Mouse (Mus musculus): ENCODE measurements around the gene Coq8b.

Coq8b gene

DNA sequence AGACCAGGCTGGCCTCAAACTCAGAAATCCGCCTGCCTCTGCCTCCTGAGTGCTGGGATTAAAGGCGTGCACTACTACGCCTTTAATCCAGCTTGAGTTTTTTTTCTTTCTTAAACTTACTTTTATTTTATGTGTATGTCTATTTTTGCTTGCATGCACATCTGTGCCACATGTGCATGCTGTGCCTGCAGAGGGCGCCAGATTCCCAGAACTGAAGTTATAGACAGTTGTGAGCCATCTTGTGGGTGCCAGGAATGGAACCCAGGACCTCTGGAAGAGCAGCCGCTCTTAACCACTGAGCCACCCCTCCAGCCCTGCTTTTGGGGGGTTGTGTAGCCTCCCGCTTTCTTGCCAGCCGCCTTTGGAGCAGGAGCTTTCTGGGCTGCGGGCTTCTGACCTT is 38.6 kb downstream of the Coq8b start:
- DNase-seq (ENCODE audit: low read depth, low spot score) = no peak

DNA sequence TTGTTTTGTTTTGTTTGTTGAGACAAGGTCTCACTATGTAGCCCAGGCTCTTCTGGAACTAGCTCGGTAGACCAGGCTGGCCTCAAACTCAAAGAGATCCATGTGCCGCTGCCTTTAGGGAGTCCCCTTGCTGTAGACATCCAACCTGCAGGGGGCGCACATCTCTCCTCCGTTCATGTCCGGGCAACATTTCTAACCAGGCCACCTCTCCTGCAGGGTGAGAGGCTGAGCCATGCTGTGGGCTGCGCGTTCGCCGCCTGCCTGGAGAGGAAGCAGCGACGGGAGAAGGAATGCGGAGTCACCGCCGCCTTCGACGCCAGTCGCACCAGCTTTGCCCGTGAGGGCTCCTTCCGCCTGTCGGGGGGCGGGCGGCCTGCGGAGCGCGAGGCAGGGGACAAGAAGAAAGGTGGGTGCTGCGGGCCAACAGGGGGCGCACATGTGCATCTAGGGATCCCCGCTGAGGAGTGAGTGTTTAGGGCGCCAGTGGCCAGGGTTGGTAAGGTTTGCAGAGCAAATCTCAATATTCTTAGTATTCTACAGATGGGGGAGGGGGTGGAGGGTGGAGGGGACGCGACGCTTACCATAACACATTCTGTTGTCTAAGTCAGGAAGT is 41.0 kb downstream of the Coq8b start:
- DNase-seq (ENCODE audit: low read depth, low spot score) = peak; percentile 87

DNA sequence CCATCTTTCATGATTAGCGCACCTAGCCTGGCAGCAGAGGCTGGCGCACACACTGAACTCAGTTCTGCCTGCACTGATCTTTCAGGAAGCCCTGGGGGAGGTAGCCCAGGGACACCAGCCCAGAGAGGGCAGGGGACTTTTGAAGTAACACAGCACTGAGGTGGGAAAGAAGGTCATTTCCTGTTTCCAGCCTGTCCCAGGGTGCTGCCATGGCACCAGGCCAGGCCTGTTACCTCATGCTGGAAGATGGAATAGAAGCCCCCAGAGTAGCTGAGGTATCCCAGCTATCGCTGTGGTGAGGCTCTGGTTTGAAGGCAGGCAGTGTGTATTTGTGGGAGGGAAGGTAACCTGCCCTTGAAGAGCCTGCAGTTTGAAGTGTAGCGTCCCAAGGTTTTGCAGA is 42.1 kb downstream of the Coq8b start:
- no peak for DNase-seq (ENCODE audit: low read depth, low spot score)

DNA sequence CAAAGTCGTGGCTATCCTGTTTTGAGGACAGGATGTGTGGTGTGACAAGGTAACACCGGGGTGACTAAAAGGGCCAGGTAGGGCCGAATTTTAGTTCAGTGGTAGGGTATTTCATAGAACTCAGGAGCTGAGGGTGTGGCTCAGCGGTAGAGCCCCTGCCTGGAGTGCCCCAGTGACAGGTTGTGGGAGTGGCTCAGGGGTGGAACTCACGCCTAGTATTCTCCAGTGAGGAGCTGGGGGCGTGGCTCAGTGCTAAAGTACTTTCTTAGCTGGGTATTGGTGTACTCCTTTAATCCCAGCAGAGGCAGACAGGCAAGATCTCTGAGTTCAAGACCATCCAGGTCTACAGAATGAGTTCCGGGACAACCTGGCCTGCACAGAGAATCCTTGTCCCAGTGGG is 43.2 kb downstream of the Coq8b start:
- DNase-seq (ENCODE audit: low read depth, low spot score) = no peak

DNA sequence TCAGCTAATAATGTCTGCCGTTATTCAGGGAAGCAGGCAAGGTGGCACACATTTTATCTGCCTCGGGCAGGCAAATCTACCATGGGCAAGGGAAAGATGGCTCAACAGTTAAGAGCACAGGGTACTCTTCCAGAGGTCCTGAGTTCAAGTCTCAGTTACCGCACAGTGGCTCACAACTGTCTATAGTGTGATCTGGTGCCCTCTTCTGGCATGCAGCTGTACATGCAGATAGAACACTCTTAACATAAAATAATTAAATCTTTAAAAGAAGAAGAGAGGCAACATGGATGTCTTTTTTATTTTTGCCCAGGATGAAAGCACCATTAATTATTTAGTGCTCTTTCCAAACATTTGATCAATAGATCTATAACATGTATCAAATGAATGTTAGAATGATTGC is 44.4 kb downstream of the Coq8b start:
- DNase-seq (ENCODE audit: low read depth, low spot score) = no peak

GRCm38 (mm10) chr7:27281717-27282116 is 48.9 kb downstream of the Coq8b start:
- no peak for DNase-seq (ENCODE audit: low read depth, low spot score)

DNA sequence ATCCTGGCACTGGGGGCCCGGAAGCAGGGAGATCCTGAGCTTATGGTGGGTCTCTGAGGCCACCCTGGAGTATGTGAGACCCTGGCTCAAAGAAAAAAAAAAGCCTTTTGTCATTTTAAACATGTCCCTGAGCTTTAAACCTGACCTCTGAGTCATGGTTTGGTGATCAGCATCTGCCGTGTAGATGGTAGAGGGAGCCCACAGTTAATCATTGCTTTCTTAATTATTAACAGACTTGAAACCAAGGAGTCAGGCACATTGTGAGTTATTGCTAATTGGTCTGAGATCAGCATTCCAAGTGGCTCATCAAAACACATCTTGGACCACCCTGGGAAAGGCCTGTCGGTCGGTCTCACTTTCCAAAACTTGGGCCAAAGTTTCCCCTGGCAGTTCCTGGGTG is 49.4 kb downstream of the Coq8b start:
- no peak for DNase-seq (ENCODE audit: low read depth, low spot score)

DNA sequence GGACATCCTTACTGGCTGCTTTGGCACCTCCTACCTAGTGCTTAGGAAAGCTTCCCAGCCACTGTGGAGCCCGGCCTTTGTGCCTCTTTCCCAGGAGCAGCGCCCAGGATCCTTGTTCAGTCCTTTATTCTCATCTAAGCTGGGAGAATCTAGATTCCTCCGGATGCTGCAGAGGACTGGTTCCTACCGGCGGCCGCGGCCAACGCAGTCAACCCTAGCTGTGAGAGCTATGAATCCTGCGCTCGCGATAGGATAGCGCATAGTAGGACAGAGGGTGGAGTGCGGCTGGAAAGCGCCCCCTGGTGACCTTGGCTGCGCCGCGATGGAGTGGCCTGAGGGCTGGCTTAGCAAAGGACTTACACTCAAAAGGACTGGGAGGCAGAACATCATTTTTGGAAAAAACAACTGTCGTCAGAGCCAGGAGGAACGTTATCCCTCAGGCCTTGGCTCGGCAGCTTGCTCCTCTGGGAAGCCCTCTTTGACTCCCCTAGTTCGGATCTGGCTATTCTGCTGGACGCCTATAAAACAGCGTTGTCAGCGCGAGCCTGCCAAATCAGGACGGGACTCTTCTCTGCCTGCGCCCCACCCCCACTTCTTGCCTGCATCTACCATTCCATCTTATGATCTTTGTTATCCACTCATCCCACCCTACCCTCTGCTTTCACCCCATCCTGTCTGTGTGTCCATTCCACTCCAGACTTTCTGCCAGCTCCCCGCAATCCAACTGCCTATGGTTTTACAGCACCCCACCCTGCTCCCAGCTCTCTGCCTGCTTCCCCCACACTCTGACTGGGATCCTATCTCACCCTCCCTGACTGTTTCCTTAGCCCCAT is 52.3 kb downstream of the Coq8b start:
- peak; percentile 90 for DNase-seq (ENCODE audit: low read depth, low spot score)

DNA sequence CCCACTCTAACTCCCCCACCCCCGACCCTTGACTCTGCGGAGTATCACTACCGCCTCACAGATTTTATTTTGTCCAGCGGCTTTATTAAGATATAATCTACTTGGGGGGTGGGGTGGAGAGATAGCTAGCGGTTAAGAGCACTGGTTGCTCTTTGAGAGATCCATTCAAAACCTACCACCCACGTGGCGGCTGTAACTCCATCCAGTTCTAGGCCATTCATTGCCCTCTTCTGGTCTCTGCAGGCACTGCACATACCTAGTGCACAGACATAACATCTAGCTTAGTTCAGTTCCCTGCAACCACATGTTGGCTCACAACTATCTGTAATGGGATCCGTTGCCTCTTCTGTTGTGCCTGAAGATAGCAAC is 52.9 kb downstream of the Coq8b start:
- peak; percentile 62 for DNase-seq (ENCODE audit: low read depth, low spot score)

DNA sequence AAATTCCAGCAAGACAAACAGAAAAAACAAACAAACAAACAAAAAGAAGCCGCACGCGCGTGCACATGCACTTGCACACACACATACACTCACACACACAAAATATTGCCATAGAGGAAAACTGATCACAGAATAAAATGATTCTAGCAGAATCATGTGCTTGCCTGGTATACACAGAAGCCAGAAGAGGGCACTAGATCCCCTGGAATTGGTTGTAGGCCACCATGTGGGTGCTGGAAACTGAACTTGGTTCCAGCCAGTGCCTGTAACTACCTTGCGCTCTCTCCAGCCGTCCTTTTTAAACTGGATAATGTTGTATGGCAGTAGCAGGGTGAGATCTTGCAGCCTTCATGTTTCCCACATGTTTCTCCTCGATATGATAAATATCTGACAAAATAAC is 55.9 kb downstream of the Coq8b start:
- no peak for DNase-seq (ENCODE audit: low read depth, low spot score)

- no peak for DNase-seq (ENCODE audit: low read depth, low spot score)
Measured at GRCm38 (mm10) chr7:27290555-27290954, 57.7 kb downstream of the Coq8b start.

GRCm38 (mm10) chr7:27291795-27292466 is 59.1 kb downstream of the Coq8b start:
- no peak for DNase-seq (ENCODE audit: low read depth, low spot score)

GRCm38 (mm10) chr7:27295956-27296355 is 63.1 kb downstream of the Coq8b start:
- no peak for DNase-seq (ENCODE audit: low read depth, low spot score)

GRCm38 (mm10) chr7:27296518-27296917 is 63.7 kb downstream of the Coq8b start:
- DNase-seq (ENCODE audit: low read depth, low spot score) = no peak

DNA sequence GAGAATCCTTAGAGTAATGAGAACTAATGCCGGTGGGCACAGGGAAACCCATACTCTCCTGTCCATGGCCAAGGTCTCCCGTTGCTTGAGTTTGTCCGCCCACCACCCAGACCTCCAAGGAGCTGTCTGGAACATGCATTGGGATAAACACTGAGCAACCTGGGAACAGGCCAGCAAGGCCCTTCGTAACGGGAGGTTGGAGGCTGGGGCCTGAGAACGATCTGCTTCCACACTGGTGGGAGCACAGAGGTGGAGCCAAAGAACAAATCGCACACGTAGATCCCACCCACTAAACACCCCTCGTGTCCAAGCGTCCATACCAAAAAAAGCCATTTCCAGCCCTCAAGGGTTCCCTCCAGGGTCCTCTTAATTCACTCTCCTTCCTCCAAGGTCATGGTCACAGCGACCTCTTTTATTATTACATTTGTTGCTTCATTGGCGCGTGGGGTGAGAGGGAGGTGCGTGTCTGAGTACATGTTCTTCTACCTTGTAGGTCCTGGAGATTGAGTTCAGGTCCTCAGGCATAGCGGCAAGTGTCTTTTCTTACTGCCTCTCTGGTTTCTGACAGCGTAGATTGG is 65.3 kb downstream of the Coq8b start:
- DNase-seq (ENCODE audit: low read depth, low spot score) = no peak

DNA sequence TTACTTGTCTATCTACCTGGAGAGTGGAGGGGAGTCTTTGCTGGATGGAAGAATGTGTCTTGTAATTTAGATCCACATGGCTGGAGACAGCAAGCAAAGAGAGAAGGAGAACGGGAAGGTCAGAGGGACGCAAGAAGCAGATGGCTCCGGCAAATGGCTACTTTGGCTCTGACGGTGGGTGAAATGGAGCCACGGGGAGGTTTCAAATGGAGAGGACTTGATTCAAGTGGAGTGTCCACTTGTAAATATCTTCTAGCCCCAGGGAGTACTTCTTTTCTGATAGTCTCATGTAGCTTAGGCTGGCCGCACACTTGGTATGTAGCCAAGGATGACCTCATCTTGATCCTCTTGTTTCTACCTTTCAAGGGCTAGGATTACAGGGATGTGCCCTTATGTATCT is 66.0 kb downstream of the Coq8b start:
- DNase-seq (ENCODE audit: low read depth, low spot score) = no peak

DNA sequence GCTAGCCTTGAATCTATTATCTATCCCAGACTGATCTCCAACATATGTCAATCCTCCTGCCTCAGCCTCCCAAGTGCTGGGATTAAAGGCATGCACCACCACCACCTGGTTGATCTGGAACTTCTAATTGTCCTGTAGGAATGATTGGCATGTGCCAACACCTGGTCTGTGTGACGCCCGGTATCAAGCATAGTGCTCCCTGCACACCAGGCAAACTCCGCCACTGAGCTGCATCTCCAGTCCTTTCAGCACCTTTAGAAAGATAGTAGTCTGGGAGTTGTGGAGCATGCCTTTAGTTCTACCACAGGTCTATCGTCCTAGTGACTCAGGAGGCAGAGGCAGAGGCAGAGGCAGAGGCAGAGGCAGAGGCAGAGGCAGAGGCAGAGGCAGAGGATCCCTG is 67.5 kb downstream of the Coq8b start:
- no peak for DNase-seq (ENCODE audit: low read depth, low spot score)

- no peak for DNase-seq (ENCODE audit: low read depth, low spot score)
Measured at GRCm38 (mm10) chr7:27300801-27301200, 68.0 kb downstream of the Coq8b start.

GRCm38 (mm10) chr7:27302172-27302571 is 69.3 kb downstream of the Coq8b start:
- DNase-seq (ENCODE audit: low read depth, low spot score) = no peak

DNA sequence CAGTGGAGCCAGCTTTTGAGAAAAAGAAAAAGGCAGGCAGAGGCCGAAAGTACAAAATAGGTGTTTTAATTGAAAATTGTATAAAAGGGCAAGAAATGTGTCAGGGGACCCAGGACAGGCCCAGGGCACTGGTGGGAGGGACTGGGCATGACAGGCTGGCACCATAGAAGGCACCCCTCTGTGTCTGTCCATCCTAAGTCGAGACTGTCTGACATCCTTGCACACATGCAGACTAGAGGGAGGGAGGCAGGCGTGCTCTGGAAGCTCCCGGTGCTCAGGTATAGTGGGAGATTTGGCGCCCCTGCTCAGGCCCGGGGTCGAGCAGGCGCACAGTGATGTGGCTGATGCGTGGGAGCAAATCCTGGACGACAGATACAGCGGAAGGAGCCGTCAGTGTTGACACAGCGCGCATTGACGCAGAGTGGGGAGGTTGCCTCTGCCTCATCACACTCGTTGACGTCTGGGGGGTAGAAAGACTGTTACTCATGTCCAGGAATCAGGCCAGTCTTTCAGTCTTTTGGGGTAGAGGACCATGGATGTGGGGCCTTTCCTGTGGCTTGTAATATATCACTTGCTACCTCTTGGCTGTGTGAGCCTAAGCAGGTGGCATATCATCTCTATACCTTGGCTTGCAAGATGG is 72.4 kb downstream of the Coq8b start:
- no peak for DNase-seq (ENCODE audit: low read depth, low spot score)

DNA sequence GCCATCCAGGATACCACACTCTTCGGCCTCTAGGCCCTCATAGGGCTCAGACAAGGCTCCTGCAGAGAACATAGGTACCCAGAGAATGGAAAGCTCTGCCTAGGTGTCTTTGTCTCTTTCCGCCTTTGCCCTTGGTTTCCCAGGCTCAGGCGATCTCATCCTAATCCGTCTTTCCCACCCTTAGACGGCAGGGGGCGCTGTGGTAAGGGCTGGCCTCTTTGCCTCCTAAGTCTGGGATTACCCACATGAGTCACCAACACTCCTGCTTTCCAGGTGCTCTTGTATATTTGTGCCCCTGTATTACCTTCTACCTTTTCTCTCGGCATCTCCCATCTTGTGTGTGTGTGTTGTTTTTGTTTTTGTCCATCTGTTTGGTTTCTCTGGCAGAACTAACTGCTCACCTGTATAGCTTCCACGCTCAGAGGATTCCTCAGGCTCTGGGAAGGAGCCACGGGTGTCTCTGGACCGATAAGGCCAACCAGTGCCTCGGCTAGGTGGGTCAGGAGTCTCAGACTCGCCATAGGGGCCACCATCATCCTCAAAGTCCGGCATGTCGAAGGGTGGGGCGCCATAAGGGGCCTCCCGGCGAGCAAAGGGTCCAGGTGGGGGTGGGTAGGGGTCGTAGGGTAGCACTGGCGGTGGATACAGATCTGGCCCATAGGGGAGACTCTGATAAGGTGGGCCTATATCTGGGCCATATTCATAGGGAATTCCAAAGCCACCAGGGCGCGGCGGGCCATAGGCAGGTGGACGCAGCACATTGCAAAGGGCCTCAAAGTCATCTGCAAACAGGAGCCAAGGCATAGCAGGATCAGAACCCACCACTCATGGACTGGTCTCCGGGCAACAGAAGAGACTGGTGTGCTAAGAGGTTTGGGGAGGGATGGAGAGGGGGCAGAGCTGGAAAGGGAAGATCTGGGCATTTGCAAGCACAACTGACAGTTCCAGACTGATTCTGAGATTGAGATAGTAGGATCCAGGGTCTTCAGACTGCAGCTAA is 73.6 kb downstream of the Coq8b start:
- DNase-seq (ENCODE audit: low read depth, low spot score) = no peak
